Mouse (Mus musculus): ENCODE measurements at regions not wholly inside any gene's neighbourhood (a gene's known extent, or its start where the extent isn't known, plus 50 kb on each side); places are given as distances from the start of the nearest gene placed in this dataset.

GRCm38 (mm10) chr15:47386881-47387399 is 6497.8 kb upstream of the Gm7489 start:
- 6% methylated on average over 2 of the region's 2 CpGs for WGBS
- H3K27ac ChIP-seq (replicated peaks), result no peak overlapping the region
- H3K9ac ChIP-seq (replicated peaks), result no peak overlapping the region
- no peaks in the 10 kb centered on the region for H3K36me3 ChIP-seq
- no peaks in the 10 kb centered on the region for H3K27me3 ChIP-seq (replicated peaks)
- H3K4me3 ChIP-seq (replicated peaks), result no peak overlapping the region
- no peaks in the 10 kb centered on the region for H3K4me1 ChIP-seq
- no peak overlapping the region for H3K4me2 ChIP-seq
- 0 out of 2 replicates have a peak, but pooled peaks have one; percentile 38 for ATAC-seq (ENCODE audit: low FRiP score)
- no peaks in the 10 kb centered on the region for H3K9me3 ChIP-seq (replicated peaks)
